Mouse (Mus musculus) large intestine, adult 2 months (tissue): Measurements from ENCODE around the gene St3gal4. TPM values are rescaled to one million over a fixed set of nuclear protein-coding genes. Genes with fewer than 3 reads are reported as not detected.

Experiments
- DNase-seq: peaks from one replicate; pipeline ENCODE4 v3.0.0-alpha.2; 2012; ENCODE audit warnings: low read depth, low spot score
- WGBS: fragments of 180-500 bp; shearing (Covaris S2); methylation state at CpG from one replicate; pipeline ENCODE4 v1.1.7; 2018; 5-methylcytosine and 5-hydroxymethylcytosine counted together
- polyA plus RNA-seq: library from polyadenylated mRNA; depleted of rRNA; stranded (reverse); fragments of >200 nt; gene quantifications from 2 replicates; pipeline ENCODE4 v1.2.3, GENCODE M21; 2012

The St3gal4 gene
- polyA plus RNA-seq, 1 experiment, result 346 TPM

DNA sequence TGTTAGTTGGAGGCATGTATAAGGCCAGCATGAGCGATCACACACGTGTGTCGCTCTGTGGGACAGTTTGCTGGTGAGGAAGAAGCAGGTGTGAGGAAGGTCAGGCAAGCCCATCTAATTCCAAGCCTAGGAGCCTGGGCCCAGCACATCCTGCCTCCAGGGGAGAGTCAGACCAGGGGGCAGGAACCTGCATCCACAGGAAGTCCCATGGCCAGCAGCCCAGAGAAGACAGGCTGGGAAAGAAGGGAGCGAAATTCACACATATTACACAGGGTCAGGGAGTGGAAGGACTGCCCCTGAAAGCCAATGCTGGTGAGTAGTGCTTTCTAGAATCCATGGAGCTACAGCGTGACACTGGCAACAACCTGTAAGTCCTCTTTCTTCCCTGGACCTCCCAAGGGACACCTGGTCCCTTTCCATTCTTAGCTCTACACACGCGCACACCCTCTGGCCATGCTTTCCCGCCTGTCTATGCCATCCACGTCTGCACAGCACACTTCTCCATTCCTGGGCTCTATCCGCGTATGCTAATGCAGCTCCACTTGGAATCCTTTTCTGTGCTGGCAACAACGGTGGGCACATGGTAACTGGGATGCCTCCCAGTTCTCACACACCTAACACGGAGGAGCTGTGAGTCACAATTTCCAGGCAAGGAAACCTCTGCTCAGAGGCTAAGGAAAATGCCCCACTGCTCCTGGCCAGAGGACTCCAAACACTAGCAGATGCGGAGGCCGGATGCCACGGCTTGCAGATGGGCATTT lies 12.7 kb upstream of the St3gal4 start:
- no peak for DNase-seq

DNA sequence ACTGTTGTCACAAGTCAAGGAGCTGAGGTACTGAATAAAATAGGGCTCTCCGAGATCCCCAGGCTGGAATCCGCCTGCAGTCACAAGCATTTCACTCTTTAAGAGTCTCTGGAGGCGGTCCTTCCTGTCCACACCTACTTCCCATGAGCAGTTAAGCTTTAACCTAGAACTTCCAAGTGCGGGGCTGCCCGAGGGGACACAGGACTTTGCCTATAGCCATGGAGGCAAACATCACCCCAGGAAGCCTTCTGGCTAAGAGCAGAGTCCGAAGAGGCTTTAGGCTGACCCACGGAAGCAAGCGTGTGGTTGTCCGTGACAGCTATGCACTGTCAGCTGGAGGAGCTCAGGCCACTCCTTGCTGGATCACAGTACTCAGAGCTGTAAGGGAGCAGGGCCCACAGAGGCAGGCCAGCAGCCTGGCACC lies 9.9 kb upstream of the St3gal4 start:
- 66% methylated on average over 9 of the region's 9 CpGs for WGBS
- no peak for DNase-seq

More for the DNA sequence above, 12.7 kb upstream of the St3gal4 start:
- WGBS, result 87% methylated on average over 16 of the region's 16 CpGs

DNA sequence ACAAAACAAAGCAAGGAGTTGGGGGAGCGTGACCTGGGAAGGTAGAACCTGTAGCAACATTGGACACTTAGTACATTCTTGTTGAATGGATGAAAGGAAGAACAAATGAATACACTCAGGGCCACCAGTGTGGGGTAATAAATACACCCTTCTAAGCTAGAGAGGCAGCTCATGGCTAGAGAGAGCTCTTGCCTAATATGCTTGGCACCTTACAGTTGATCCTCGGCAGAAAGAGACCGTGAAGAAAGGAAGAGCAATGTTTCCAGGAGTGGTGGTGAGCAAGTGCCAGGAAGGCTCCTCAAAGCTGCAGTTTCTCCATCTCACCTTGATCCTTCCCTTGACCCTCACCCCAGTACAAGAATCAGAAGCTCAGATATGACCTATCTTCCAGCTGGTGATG lies 9.5 kb upstream of the St3gal4 start:
- WGBS, result 76% methylated on average over 3 of the region's 3 CpGs
- DNase-seq, result no peak

GRCm38 (mm10) chr9:35127561-35127960 lies 8.5 kb upstream of the St3gal4 start:
- WGBS, result 90% methylated on average over 5 of the region's 5 CpGs
- no peak for DNase-seq

DNA sequence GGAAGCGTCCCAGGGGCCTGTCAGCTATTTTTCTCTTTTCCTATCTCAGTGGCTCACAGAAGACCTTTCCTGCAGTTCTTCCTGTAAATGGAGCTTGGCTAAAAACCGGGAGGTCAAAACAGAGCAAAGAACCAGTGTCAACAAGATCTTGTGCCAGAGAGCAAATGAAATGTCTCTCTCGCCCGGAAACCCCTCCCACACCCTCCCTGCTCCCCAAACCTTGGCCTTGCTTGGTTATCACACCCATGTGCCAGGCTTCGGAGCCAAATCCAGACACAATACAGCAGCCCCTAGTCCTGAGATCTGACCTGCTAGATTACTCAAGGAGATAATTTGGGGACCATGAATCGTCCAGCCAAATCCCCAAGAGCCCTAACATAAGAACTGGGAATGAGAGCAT lies 8.1 kb upstream of the St3gal4 start:
- DNase-seq, result no peak
- 42% methylated on average over 6 of the region's 6 CpGs for WGBS

DNA sequence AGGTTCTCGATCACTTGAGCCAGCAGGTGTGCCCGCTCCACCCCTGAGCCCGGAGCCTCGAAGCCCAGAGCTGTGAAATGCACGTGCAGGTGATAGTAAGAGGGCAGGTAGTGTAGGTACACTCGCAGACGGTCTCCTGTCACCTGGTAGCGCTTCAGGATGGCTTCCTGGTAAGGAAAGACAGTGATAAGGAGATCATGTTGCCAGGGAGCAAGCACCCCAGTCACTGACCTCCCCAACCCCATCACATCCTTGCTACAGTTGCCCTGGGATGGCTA lies 5.5 kb upstream of the St3gal4 start:
- no peak for DNase-seq
- WGBS, result 94% methylated on average over 8 of the region's 8 CpGs

- 69% methylated on average over 11 of the region's 11 CpGs for WGBS
- DNase-seq, result no peak
These were observed 5.0 kb upstream of the St3gal4 start for GRCm38 (mm10) chr9:35123804-35124677.

- no peak for DNase-seq
- WGBS, result 48% methylated on average over 2 of the region's 2 CpGs
These were observed 4.4 kb upstream of the St3gal4 start for GRCm38 (mm10) chr9:35123456-35123803.

DNA sequence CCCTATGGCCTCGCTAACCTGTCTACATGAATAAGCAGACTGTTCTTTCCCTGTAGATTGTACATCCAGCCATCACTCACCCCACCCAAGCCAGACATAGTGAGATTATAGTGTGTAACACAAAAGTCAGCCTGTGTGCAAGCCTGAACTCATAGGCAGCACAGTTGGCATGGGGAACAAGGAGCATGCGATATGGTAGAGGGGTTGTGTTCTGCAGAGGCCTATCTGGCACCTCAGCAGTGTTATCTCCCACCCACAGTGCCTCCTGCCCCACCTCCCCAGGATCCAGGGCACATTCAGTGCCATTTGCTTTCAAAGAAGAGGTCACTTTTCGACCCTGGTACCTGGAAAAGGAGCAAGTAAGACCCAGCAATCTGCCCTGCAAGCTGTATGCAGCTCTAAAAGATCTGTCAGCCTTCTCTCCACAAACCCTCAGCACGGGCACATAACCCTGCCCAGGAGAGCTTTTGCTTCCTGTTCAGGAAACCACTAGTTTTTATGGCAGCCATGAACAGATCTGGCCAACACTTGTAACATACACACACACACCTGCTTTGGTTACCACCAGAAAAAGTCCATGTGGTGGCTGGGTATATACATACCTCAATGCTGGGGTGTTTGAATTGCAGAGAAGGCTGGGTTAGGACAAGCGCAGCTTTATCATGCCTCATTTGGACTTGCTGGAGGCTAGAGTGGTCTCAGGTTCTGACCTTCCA lies 3.6 kb upstream of the St3gal4 start:
- 51% methylated on average over 5 of the region's 5 CpGs for WGBS
- no peak for DNase-seq

- WGBS, result 87% methylated on average over 2 of the region's 2 CpGs
- DNase-seq, result no peak
These were observed 505 bp downstream of the St3gal4 start for GRCm38 (mm10) chr9:35118563-35118962.

DNA sequence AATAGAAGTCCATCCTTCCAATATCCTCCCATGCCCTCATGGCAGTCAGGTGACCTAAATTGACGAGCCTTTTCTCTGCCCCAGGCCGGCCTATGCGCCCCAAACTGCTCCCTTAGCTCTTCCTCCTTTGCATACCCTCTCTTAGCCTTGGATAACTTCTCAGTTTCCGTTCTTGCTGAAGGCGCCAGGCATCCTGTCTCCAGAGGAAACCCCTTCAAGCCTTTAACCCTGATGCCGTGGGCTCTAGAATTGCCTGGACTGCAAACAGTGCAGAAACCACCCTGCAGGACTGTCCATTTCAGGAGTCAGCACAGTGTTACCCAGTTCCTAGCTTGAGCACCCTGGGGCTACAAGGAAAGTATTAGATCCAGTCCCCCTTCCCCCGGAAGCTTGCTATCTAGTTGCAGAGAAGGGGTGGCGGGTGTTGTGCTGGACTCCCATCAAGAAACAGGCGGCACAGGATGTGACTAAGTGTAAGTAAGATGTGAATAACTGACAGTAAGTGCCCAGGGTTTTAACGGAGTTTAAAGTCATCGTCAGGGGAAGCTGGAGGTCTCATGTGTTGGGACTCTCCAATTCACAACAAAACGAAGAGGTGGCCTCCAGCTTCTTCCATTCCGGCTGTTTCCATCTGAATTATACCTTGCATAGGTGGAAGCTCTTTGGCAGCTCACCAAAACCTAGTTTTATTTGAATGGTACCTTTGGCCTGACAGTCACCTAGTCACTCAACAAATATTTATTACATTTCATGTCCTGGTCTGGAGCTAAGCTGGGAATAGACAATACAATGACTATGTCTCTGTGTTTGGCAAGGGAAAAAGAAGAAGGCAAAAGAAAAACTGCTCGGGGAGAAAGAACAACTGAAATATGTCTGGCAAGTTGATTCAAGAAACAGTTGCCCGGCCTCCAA lies 1.4 kb downstream of the St3gal4 start:
- no peak for DNase-seq
- WGBS, result 26% methylated on average over 15 of the region's 15 CpGs

GRCm38 (mm10) chr9:35116391-35117381 lies 2.4 kb downstream of the St3gal4 start:
- 2% methylated on average over 83 of the region's 84 CpGs for WGBS
- DNase-seq, result no peak

GRCm38 (mm10) chr9:35115804-35116203 lies 3.3 kb downstream of the St3gal4 start:
- DNase-seq, result no peak
- WGBS, result 59% methylated on average over 4 of the region's 4 CpGs

DNA sequence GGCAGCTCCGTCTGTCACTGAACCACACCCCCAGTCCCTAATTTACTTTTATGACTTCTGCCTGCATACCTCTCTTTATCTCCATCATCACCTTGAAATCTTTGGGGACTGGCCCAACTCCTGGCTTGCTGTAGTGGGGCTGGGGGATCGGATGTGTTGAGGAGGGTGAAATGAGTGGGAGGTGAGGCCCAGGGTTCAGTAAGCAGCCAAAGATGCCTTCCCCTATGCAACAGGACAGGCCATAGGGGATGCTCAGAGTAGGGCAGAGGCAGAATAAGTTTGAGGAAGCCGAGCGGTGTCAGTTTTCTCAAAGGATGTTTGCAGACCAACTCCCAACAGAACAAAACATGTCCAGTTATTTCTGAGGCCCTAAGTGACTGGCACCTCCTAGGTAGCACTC lies 3.8 kb downstream of the St3gal4 start:
- DNase-seq, result no peak
- WGBS, result 59% methylated on average over 4 of the region's 4 CpGs

GRCm38 (mm10) chr9:35114234-35114633 lies 4.8 kb downstream of the St3gal4 start:
- no peak for DNase-seq
- 80% methylated on average over 3 of the region's 3 CpGs for WGBS

DNA sequence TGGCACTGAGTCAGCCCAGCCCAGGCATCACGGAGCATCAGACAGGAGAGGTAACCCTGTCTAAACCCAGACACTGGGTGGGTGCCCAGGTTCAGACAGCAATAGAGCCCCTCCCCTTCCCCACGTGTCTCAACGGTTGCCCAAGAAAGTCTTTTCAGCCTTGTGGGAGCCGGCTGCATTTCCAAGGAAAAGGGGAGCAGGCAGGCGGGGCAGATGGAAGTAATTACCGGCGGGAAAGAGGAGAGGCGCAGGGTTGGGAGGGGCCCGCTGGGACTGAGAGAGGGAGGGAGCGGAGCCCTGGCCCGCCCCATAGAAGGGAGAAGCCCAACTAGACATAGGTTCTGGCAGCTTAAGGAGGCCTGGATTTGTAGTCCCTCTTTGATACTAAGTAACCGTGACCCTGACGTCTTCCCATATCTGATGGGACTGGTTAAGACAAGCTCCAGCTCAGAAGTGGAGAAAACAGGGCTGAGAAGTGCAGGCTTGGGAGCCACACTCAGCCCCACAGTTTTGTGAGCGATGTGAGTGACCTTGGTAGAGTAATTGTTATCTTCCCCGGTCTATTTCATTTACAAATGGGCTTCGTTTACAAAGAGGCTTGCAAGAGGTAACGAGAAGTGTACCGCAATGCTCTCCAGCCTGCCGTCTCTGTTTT lies 7.0 kb downstream of the St3gal4 start:
- no peak for DNase-seq
- WGBS, result 37% methylated on average over 19 of the region's 19 CpGs

DNA sequence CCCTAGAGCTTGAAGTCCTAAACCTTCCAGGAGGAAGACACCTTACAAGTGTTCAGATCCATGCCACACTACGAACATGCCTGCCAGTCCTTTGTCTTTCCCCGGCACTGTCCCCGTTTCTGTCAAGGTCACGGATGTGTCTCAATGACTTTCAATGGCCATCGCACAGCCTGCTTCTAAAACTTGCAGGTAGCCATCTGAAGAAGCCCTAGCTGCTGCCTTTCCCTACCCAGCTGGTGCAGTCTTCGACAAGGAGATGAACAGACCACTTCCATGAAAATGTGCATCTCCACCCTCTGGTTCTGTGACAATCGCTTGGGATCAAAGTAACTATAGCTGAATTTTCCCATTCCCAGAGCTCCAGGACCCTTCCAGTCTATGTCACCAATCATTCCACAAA lies 7.6 kb downstream of the St3gal4 start:
- no peak for DNase-seq
- WGBS, result 84% methylated on average over 7 of the region's 7 CpGs

- no peak for DNase-seq
- WGBS, result 45% methylated on average over 4 of the region's 4 CpGs
These were observed 8.5 kb downstream of the St3gal4 start for GRCm38 (mm10) chr9:35110567-35110966.
